Mouse (Mus musculus) c-Kit-positive CD71-positive TER-119-negative erythroid progenitor cells, embryonic 14.5 days (primary cell): ENCODE measurements around the gene Usmg5.
A peak's percentile ranks its signal among the peaks of the same experiment; 100 is the strongest.
"Not testable (repeated sequence)": the region's sequence is repeated elsewhere in the genome, so short reads cannot be mapped to it uniquely, and the experiment has no call there.

ENCODE experiments used
- DNase-seq: peaks from one replicate; pipeline ENCODE4 v3.0.0-alpha.2; 2013; ENCODE audit warnings: low read depth

The Usmg5 gene

DNA sequence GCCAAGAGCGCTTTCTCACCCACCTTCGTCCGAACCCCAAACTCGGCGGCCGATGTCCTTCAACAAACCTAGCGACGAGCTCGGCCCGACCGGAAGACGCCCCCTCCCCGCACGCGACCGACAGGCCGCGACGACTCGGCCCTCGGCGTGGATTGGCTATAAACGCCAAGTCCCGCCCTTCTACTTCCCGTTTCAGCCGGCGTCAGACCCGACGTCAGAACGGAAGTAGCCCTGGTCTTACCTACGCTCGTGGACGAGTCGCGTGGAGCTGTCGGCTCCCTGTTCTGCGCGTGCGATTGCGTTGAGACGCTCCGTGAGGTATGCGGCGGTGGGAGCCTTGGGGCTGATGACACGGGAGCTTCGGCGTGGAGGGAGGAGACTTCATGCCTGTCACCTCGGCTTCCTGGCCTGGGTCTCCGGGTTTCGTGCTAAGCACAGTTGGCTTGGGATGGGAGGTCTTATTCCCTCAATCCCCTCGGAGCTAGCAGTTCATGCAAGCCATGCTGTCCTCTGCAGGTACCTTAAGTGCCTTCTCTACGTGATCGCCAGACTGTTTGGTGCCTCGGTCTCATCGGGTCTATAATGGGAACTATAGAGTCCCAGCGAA is at the start of gene Usmg5, which contains the start of gene Pdcd11:
TSS of gene Usmg5 (minus strand) at position 98 of the 607 bp plus-strand sequence.
TSS of gene Pdcd11 (plus strand) at position 219 of the 607 bp plus-strand sequence.
- peak; percentile 93 for DNase-seq

DNA sequence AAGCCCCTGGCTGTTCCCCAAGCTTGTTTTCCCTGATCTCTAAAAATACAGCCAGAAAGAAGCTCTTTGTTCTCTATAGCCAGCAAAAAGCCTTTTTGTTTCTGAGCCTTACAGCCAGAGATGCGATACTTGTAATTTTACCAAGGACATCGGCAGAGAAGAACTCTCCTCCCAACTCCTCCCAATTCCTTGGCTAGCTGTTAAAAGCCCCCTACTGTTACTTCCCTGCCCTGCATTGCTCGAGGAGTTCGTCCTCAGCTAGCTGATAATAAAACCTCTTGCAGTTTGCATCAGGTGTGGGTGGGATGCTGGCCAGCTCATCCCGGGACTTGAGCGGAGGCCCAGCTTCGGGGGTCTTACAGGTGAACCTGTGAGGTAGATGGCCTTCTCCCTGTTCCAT is 49.2 kb upstream of the Usmg5 start:
- DNase-seq, result not testable (repeated sequence)

DNA sequence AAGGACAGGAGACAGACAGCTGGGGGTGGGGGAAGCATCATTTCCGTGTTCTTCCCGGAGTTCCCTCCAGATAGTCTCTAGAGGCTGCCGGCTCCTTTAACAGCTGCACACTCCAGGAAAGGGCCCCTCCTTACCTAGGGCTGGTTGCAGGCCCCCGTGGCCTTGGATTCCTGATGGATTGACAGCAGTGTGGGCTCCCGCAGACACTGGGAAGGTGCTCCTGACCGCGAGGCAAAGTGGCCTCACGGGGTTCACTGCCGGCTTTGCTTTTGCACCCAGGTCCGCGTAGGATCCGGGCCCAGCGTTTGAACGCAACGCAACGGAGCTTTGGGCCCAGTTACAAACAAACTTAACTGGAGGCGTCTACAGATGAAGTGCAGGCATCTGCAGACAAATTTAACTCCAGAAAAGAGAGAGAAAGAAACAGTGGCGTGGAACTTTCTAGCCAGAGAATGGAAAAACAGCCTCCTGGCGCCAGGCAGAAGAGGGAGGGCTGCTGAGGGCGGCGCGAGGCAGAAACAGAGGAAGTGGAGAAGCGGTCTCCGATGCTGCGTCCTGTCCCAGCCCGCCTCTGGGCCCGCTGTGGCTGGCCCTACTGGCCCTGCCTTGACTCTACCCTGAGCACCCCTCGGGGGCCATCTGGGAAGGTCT is 47.4 kb upstream of the Usmg5 start, which contains the start of gene Calhm2:
TSS of gene Calhm2 (minus strand) at position 524 of the 651 bp plus-strand sequence.
- no peak for DNase-seq

DNA sequence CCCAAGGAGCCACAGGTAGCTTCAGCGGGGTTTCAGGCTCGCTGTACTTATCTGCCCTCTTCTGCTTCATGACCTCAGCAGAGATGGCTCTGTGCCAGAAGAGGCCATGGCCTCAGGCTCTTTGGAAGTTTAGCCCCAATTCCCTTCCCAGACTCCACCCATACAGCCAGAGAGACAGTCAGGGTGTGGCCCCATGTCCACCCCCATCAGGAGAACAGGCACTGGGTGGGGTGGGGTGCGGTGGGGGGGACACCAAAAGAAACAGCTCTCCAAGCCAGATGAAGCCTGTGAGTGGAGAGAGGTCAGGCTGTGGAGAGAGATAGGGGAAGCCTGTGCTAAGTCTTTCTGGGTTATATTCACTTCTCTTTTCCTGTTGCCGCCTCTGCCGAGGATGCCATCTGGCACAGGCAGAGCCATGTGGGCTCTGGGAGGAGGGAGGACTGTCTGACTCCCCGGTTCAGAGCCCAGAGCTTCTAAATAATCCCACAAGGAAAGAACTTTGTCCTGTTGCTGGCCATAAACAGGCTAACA is 46.7 kb upstream of the Usmg5 start:
- peak; percentile 36 for DNase-seq

DNA sequence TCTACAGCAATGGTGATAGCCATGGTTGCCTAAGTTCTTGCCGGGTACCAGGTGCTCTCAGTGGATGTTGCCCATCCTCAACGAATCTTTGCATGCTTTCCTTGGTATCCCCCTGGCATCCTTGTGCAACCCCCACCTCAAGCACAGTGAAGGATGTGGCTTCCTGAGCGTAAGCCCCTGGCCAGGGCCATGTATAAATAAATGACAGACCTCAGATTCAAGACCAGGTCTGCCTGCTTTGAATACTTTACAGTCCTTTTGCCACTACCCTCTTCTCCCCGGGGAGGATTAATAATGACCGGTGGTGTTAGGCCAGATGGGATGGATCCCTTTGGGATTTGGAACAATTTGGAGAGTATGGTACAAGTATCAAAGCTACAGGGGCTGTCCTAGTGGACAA is 45.7 kb upstream of the Usmg5 start:
- DNase-seq, result no peak

DNA sequence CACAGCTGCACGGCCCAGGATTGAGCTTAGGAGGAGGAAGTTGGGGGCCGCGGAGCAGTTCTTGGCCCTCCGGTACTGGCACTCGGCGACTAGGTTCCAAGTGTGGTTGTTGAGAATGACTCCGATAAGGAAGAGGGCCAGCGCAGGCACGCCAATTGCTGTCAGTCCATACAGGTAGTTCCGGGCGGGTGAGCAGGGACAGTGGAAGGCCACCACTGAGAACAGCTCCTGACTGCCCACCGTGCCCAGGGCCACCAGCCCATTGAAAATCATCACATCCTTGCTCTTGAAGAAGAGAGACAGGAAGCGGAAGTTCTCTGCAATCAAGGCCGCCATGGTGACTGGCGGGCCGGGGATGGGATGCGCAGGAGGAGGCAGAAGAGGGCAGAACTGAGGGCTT is 45.1 kb upstream of the Usmg5 start:
- no peak for DNase-seq

DNA sequence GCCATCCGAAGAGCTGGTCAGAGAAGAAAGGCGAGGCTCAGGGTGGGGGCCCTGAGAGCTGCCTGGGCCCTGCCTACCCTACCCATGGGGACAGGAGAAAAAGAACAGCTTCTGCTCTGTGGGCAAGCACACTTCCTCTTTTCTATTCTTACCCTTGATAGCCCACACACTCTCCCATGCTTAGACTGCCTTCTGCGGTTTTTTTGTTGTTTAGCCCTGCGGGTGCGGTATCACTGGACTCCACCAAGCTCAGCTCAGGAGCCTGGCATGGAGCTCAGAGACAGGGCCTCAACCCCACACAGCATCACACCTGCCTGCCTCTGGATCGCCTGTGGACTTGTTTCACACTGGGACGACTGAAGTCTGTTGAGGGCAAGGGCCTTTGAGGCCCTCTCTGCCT is 42.7 kb upstream of the Usmg5 start:
- DNase-seq, result no peak

DNA sequence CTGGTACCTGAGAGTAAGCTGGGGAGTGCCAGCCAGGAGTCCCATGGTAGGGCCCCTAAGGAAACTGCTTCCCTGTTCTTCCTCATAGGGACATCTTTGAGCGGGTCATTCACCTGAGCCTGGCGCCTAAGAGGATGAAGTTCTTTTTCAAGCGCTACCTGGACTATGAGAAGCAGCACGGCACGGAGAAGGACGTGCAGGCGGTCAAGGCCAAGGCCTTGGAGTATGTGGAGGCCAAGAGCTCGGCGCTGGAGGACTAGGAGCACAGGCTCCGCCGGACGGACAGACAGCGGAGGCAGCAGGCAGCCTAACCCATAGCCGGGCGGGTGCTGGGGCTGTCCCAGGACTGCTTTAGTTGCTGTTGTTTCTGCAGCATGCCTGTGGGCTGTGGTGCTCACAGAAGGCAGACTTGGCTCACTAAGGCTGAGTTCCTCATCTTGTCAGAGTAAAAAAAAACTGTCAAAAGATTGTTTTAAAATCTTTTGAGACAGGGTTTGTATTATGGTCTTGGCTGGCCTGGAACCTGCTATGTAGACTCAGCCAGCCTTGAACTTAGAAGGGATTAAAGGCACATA is 40.2 kb upstream of the Usmg5 start:
- DNase-seq, result no peak

DNA sequence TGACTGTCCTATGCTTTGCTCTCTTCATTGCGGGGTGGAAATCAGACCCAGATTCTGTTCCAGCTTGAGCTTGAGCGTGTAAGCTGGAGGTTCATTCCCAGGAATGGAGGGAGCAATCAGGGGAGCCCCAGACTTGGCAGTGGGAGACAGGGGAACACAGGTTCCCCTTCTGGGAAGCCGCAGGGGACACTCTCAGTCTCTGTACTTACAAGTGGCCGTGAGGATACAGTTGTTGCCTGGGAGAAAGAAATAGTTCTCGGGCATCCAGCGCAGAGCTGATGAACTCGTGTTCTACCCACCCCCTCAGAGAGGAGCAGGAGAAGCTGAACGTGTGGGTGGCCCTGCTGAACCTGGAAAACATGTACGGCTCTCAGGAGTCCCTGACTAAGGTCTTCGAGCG is 38.4 kb upstream of the Usmg5 start:
- no peak for DNase-seq

DNA sequence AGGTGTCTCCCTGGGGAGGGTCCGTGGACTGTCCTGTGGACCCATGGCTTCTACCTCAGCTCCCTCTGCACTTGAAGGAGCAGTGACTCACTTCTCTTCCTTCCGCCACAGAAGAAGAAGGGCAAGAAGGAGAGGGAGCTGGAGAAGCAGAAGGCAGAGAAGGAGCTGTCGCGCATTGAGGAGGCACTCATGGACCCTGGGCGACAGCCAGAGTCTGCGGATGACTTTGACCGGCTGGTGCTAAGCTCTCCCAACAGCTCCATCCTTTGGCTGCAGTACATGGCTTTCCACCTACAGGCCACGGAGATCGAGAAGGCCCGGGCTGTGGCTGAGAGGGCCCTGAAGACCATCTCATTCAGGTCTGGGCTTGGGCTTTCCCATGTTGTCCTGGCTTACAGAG is 37.7 kb upstream of the Usmg5 start:
- no peak for DNase-seq

DNA sequence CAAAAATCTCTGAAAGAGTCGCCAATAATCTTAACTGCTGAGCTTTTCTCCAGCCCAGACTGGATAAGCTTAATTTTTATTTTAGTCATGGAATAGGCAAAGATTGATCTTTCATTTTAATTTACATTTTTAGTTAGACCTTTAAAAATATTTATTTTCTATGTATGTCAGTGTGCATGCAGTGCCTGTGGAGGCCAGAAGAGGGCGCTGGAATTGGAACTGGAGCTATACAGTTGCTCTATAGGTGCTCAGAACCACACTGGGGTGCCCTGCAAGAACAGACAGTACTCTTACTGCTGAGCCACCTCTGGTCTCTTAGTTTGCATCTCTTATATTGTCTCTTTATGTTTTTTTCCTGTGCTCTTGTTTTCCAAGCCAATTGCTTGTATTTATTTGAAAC is 32.4 kb upstream of the Usmg5 start:
- DNase-seq, result peak; percentile 40

DNA sequence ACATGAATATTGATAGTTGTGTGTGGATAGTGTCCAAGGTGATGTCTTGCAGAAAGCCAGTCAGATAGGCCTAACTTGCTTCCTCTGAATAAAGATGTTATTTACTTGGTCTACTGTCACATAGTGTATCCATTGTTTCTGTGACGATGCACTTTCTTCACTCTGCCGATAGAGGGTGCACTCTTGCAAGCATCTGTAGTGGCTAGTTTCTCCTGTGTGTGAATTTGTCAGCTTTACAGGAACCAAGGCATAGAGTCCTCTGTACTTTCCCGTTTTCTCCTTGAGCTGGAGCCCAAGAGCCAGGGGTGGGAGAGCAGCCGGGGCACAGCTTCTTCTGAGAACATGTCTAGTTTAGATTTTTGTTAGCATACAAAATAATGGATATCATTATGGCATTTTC is 30.6 kb upstream of the Usmg5 start:
- DNase-seq, result peak; percentile 23

DNA sequence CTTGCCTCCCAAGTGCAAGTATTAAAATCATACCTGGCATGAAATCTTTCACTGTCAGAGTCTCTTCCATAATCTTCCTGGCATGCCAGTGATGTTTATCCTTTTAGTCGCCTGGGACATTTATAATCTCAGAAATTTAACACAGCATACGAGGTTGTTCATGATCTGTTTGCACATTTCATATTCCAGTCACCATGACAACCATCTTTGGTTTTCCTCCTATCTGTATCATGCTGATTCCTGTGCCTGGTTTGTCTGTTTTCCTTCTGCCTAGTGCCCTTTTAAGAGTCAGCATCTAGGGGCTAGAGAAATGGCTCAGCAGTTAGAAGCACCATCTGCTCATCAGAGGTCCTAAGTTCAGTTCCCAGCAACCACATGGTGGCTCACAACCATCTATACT is 28.2 kb upstream of the Usmg5 start:
- DNase-seq, result no peak

DNA sequence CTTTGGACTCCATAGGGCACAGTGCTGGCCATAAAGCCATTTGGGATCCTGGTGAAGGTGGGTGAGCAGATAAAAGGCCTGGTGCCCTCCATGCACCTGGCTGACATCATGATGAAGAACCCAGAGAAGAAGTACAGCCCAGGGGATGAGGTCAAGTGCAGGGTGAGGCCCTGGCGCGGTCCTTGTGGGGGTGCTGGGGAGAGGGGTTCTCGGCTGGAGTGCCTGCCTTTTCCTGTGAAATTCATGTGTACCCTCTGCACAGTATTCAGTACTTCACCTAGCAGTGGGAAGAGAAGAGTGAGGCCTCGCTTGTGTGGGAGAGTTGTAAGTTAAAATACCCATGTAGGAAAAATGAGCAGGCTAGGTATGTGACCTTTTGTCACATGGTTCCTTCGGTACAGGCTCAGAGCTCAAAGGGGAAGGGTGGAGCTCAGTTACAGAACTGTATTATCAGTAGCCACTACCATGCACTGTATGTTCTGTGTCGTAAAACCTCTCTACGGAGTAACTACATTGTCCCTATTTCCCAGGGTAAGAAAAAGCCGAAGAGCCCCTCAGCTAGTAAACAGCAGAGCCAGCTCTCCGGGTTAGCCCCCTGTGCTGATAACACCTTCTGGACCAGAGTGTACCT is 14.3 kb upstream of the Usmg5 start:
- DNase-seq, result no peak

DNA sequence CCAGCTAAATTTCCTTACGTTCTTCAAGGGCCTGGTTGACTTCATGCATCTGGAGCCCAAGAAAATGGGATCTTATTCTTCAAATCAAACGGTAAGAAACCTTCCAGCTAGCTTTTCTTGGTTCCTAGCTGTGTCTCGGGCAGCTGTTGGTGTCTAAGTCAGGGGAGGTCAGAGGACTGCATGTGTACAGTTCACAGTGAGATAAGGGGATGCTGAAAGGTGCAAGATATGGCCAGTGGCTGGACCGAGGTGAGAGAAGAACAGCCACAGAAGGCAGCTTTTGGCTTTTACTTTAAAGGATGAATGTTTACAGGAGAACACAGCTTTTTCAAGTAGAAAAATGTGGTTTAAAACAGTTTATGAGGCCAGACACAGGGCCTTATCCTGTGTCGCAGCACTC is 10.6 kb upstream of the Usmg5 start:
- no peak for DNase-seq

DNA sequence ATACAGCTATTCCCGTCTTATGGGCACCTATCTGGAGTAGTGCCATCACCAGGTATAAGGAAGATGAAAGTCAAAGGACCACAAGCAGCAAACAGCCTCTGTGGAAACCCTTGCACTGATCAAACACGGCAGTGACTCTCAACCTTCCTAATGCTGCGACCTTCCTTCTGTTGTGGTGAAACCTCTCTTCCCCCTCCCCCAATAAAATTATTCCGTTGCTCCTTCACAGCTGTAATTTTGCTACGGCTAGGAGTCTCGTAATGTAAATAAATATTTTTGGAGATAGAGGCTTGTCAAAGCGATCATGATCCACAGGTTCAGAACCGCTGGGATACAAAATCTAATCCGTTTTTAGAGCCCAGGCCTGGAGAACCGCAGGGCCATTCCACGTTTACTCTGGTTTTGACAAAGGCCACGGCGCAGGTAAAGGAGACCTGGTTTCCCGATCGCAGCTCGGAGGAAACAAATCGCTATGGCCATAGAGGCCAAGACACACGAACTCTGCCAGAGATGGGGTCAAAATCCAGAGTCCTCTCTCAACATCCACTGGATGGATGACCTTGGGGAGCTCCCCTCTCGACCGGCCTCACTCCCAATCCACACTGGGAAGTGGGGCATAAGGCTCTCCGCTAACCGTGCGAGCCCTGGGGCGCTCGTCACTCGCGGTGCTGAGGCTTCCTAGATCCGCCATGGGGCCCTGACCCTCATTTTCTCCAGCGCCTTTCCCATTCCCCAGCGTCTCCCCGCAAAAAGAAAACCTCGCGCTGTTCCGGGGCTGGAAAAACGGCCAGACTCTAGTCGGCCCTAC is 525 bp downstream of the Usmg5 start:
- peak; percentile 14 for DNase-seq

DNA sequence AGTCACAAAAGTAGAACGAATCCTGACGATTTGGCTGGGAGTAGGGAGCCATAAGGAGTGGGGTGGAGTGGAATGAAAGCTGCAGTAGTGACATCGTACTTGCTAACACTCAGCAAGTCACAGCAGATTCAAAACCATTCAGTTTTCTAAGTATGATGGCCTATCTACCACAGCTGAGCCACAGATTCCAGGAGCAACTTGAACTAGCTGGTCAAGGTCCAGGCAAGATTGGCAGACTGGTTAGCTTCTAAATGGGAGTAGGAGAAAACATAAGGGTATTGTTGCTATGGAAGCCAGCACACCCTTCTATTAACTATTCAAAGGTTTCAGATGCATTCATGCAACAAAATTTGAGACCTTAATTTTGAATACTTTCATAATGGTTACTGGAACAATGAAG is 2.2 kb downstream of the Usmg5 start:
- no peak for DNase-seq

DNA sequence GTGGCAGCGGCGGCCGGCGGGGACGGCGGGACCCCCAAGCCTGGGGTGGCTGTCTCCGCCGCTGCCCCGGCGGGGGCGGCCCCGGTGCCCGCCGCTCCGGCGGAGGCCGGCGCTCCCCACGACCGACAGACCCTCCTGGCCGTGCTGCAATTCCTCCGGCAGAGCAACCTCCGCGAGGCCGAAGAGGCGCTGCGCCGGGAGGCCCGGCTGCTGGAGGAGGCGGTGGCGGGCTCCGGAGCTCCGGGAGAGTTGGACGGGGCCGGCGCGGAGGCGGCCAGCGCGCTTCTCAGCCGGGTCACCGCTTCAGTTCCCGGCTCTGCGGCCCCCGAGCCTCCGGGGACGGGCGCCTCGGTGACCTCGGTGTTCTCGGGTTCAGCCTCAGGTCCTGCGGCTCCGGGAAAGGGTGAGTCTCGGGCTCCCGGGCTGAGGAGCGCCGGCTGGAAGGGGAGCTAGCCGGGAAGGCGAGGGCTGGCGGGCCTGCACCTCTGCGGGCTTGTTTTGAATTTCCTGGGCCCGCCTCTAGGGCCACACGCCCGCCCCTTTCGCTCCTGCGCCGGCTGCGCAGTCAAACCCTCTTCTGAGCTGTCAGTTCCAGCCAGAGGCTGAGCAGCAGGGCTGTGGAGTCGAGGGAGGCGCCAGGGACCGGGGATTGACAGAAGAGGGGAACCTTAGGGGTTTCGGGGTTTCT is 22.4 kb downstream of the Usmg5 start:
- DNase-seq, result peak; percentile 80

DNA sequence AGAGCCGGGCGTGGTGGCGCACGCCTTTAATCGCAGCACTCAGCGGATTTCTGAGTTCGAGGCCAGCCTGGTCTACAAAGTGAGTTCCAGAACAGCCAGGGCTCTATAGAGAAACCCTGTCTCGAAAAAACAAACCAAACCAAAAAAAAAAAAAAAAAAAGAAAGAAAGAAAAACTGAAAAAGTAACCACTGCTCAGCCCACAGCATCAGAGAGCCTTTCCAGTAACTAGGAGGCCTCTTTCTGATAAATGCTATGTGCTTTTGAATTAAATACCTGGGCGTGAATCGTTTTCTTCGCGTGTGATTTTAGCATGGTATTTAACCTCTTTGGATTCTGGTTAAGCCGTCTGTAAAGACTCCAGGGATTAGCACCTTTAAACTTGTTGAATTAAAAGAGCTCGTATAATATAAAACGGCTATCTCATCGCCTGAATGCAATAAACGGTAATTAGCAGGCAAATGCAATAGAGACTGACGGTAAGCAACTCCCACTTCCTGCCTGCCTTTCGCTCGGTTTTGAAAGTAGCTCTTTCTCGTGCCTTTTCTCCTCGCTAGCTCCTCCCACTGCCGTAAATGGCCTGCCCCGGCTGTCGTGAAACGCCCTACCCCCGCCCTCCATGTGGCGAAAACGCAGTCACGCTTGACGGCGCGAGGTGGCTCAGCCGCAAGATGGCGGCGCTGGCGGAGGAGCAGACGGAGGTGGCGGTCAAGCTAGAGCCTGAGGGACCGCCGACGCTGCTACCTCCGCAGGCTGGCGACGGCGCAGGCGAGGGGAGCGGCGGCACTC is 23.2 kb downstream of the Usmg5 start, which contains the start of gene Taf5:
TSS of gene Taf5 (plus strand) at position 651 of the 787 bp plus-strand sequence.
- DNase-seq, result peak; percentile 97

DNA sequence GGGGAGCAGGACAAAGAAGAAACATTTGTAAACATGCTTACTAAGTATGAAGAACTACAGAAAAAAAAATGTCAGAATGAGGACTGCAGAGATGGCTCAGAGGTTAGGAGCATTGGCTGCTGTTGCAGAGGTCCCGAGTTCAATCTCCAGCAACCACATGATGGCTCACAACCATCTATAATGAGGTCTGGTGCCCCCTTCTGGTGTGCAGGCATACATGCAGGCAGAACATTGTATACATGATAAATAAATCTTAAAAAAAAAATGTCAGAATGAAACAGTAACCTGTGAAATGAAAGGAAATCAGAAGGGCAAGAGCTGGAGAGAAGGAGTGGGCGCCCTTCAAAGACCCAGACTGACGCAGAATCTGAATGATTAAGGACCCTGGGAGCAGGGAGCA is 24.6 kb downstream of the Usmg5 start:
- no peak for DNase-seq
